Mouse (Mus musculus) macrophage (primary cell): Measurements from ENCODE around the gene Vmn2r33. TPM values are rescaled to one million over a fixed set of nuclear protein-coding genes. Genes with fewer than 3 reads are reported as not detected.
"Not testable (repeated sequence)": the region's sequence is repeated elsewhere in the genome, so short reads cannot be mapped to it uniquely, and the experiment has no call there.

Experiments
- H3K27ac ChIP-seq: fragments of 350-480 bp; formaldehyde crosslinking; 2 replicates; pipeline ENCODE4 v1.9.0; 2021
- H3K36me3 ChIP-seq: fragments of 350-480 bp; formaldehyde crosslinking; 2 replicates; pipeline ENCODE4 v1.9.0; 2021; ENCODE audit errors: inconsistent target
- H3K4me3 ChIP-seq: fragments of 350-480 bp; formaldehyde crosslinking; 2 replicates; pipeline ENCODE4 v1.9.0; 2021; ENCODE audit errors: inconsistent target
- H3K79me2 ChIP-seq: fragments of 350-480 bp; formaldehyde crosslinking; 2 replicates; pipeline ENCODE4 v1.9.0; 2021; ENCODE audit errors: inconsistent target
- polyA plus RNA-seq: library from polyadenylated mRNA; stranded (reverse); fragments of 250-400 nt; gene quantifications from 3 replicates; pipeline ENCODE4 v1.2.4, GENCODE M21; 2018; ENCODE audit warnings: inconsistent platforms
- total RNA-seq, 78 experiments: library from RNA; depleted of rRNA; stranded (reverse); fragments of 250-400 nt; gene quantifications; 1 replicate in 9 of 78; 2 replicates in 24 of 78; 3 replicates in 43 of 78; 4 replicates in 2 of 78; pipeline ENCODE4 v1.2.4; 2018; ENCODE audit warnings: inconsistent platforms in 56 of 78

The Vmn2r33 gene
- not detected for total RNA-seq (2018; cell fraction: chromatin; rRNA removed)
- total RNA-seq (2018; cell fraction: cytosol; rRNA removed): not detected
- not detected for total RNA-seq (2018; cell fraction: nucleus; rRNA removed)
- not detected in 3 replicates for polyA plus RNA-seq

GRCm38 (mm10) chr7:7566686-7567085 is at the start of gene Vmn2r33:
Gene Vmn2r33 (minus strand): TSS chr7:7566786.
- H3K4me3 ChIP-seq, H3K27ac ChIP-seq, H3K79me2 ChIP-seq, H3K36me3 ChIP-seq: not testable (repeated sequence)

Other genes starting within 250 kb of the Vmn2r33 start
- gene Vmn2r30, start 229.2 kb downstream of the Vmn2r33 start, polyA plus RNA-seq: not detected in 3 replicates
- not detected in 3 replicates for gene Gm45783, start 192.2 kb downstream of the Vmn2r33 start, polyA plus RNA-seq
- not detected in 3 replicates for gene Vmn2r31, start 167.1 kb downstream of the Vmn2r33 start, polyA plus RNA-seq
- not detected in 3 replicates for gene Vmn2r32, start 86.8 kb downstream of the Vmn2r33 start, polyA plus RNA-seq
- gene Vmn2r34, start 122.7 kb upstream of the Vmn2r33 start, polyA plus RNA-seq: not detected in 3 replicates